ENCODE assay signal across 8 mouse cellular contexts in the genomic region with DNA sequence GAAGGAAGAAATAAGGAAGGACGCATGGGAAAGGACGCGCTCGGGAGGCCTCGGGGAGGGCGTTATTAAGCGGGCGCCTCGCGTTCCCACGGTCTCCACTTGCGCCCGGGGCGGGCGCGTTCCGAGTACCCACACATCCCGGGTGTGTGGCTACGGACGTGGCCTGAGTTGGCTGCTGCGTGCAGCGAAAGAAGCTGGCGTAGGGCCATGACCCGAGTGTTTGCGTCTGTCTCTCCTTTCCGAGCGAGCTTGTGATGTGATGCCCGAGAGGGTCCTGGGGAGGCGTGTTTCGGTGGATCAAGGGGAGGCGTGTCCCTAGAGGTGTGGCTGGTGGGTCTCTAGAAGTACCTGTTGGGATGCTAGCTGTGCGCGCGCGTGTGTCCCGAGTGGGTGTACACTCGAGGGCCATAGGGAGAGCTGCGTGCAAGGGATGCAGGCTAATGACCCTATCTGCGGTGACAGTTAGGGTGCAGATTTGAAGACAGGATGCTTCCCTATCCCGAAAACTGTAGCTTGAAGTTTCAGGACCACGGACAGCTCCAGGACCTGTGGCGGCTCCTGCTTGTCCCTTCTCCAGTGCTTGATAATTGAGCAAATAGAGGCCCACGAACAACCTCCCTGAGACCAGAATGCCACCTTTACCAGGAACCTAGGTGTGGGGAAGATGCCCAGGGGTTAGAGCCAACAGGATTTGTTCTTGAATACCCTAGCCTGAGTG. TPM values are rescaled to one million over a fixed set of nuclear protein-coding genes. Genes with fewer than 3 reads are reported as not detected.
DNase-seq lines count a peak whose midpoint lies in the region; ATAC-seq and TF ChIP-seq lines count a peak whose summit lies in the region.

No protein-coding gene starts in this region.

- H3K27ac ChIP-seq in left cerebral cortex, adult 2 months = peak overlapping the region; percentile 47
- H3K27ac ChIP-seq in heart, embryonic 10.5 days = no peak overlapping the region
- H3K27ac ChIP-seq in kidney, embryonic 15.5 days = no peak overlapping the region

- H3K4me3 ChIP-seq in left cerebral cortex, adult 2 months = peak overlapping the region; percentile 84
- H3K4me3 ChIP-seq in heart, embryonic 10.5 days = peak overlapping the region; percentile 76
- H3K4me3 ChIP-seq in kidney, embryonic 15.5 days (replicated peaks) = peak overlapping the region; percentile 59

- peaks cover 21% of the 10 kb centered on the region for H3K4me1 ChIP-seq in heart, embryonic 10.5 days
- H3K4me1 ChIP-seq in kidney, embryonic 15.5 days = peaks cover 19% of the 10 kb centered on the region

- intact Hi-C loops in left cerebral cortex, adult 2 months (cut with DNase I) = no loop called here
- intact Hi-C loops in left cerebral cortex, postnatal 25 days (cut with DNase I) = no loop called here

- H3K27me3 ChIP-seq in heart, embryonic 10.5 days (ENCODE audit: insufficient read depth, poor library complexity, severe bottlenecking) = peaks cover 71% of the 10 kb centered on the region
- peaks cover 70% of the 10 kb centered on the region for H3K27me3 ChIP-seq in kidney, embryonic 15.5 days

- H3K9me3 ChIP-seq in heart, embryonic 10.5 days = peaks cover 3% of the 10 kb centered on the region; the same call in 1 of the 2 replicates
- no peaks in the 10 kb centered on the region for H3K9me3 ChIP-seq in kidney, embryonic 15.5 days (replicated peaks)

- TF ChIP-seq CTCF in left cerebral cortex, adult 2 months (IDR thresholded peaks at IDR 0.05) = no peak

- no peak for DNase-seq in left cerebral cortex, adult 2 months (ENCODE audit: extremely low spot score in 1 of 2, low spot score in 2 of 2)
- DNase-seq in left cerebral cortex, adult 8-10 months (ENCODE audit: low spot score in 2 of 2) = no peak
- DNase-seq in cerebellum, postnatal 36 days = peak; percentile 51 to 58
- DNase-seq in heart, embryonic 10.5 days (ENCODE audit: low spot score) = peak; percentile 85
- peak; percentile 86 for DNase-seq in lung, postnatal 14 days
- peak; percentile 82 for DNase-seq in retina, embryonic 14.5 days (ENCODE audit: low spot score)
- DNase-seq in left cerebral cortex, postnatal 25 days (ENCODE audit: low spot score in 2 of 2) = no peak

- 0 out of 2 replicates have a peak, but pooled peaks have one; percentile 3 for ATAC-seq in kidney, embryonic 15.5 days (replicated peaks; ENCODE audit: low FRiP score)

- no peak overlapping the region for H3K9ac ChIP-seq in kidney, embryonic 15.5 days

- H3K36me3 ChIP-seq in heart, embryonic 10.5 days = no peaks in the 10 kb centered on the region
- H3K36me3 ChIP-seq in kidney, embryonic 15.5 days = no peaks in the 10 kb centered on the region

- H3K4me2 ChIP-seq in kidney, embryonic 15.5 days = peak overlapping the region; percentile 95

- 7% methylated on average over 43 of the region's 43 CpGs for WGBS in heart, embryonic 10.5 days
- 4% methylated on average over 43 of the region's 43 CpGs for WGBS in kidney, embryonic 15.5 days

RNA-seq across cellular contexts. Expression of a gene that starts 1.4 kb away (rescaled TPM):
- total RNA-seq in left cerebral cortex, adult 2 months (2021) = 100 to 1,000 TPM; 129 to 142 TPM
- 100 to 1,000 TPM; 162 to 182 (median 166) TPM for total RNA-seq in left cerebral cortex, adult 8-10 months (2022)
- not detected in 2 replicates for polyA plus RNA-seq in heart, embryonic 10.5 days (2016; fragmentation: Nextera tagmentation; extraction: Ambion mirVana)
- 0.05 and 0.19 TPM in 2 replicates for polyA plus RNA-seq in kidney, embryonic 15.5 days (2015; fragmentation: Nextera tagmentation; extraction: Ambion mirVana)
- total RNA-seq in left cerebral cortex, postnatal 25 days (2021) = 100 to 1,000 TPM; 111 to 123 TPM

RNA-seq across cellular contexts. Expression of a gene that starts 13.5 kb away (rescaled TPM):
- 100 to 1,000 TPM; 539 to 573 TPM for total RNA-seq in left cerebral cortex, adult 2 months (2021)
- 100 to 1,000 TPM; 545 to 609 (median 570) TPM for total RNA-seq in left cerebral cortex, adult 8-10 months (2022)
- polyA plus RNA-seq in heart, embryonic 10.5 days (2016; fragmentation: Nextera tagmentation; extraction: Ambion mirVana) = 1,251 and 1,319 TPM in 2 replicates
- 913 and 925 TPM in 2 replicates for polyA plus RNA-seq in kidney, embryonic 15.5 days (2015; fragmentation: Nextera tagmentation; extraction: Ambion mirVana)
- 100 to 1,000 TPM; 650 to 673 TPM for total RNA-seq in left cerebral cortex, postnatal 25 days (2021)

RNA-seq across cellular contexts. Expression of a gene that starts 28.6 kb away (rescaled TPM):
- 10 to 100 TPM; 45.1 to 51.6 TPM for total RNA-seq in left cerebral cortex, adult 2 months (2021)
- total RNA-seq in left cerebral cortex, adult 8-10 months (2022) = 10 to 100 TPM; 47.9 to 56.7 (median 51.6) TPM
- polyA plus RNA-seq in heart, embryonic 10.5 days (2016; fragmentation: Nextera tagmentation; extraction: Ambion mirVana) = 39.8 and 42.5 TPM in 2 replicates
- polyA plus RNA-seq in kidney, embryonic 15.5 days (2015; fragmentation: Nextera tagmentation; extraction: Ambion mirVana) = 43.7 and 54.4 TPM in 2 replicates
- total RNA-seq in left cerebral cortex, postnatal 25 days (2021) = 10 to 100 TPM; 42.1 to 45.7 TPM

RNA-seq across cellular contexts. Expression of a gene that starts 29.0 kb away (rescaled TPM):
- 1 to 10 TPM; 2.1 to 4.0 TPM for total RNA-seq in left cerebral cortex, adult 2 months (2021)
- total RNA-seq in left cerebral cortex, adult 8-10 months (2022) = 1 to 10 TPM; 2.2 to 3.6 (median 3.2) TPM
- 0.46 and 0.54 TPM in 2 replicates for polyA plus RNA-seq in heart, embryonic 10.5 days (2016; fragmentation: Nextera tagmentation; extraction: Ambion mirVana)
- polyA plus RNA-seq in kidney, embryonic 15.5 days (2015; fragmentation: Nextera tagmentation; extraction: Ambion mirVana) = 0.50 and 0.95 TPM in 2 replicates
- total RNA-seq in left cerebral cortex, postnatal 25 days (2021) = 1 to 10 TPM; 1.5 to 2.4 TPM

RNA-seq across cellular contexts. Expression of a gene that starts 35.8 kb away (rescaled TPM):
- 10 to 100 TPM; 80.7 to 84.8 TPM for total RNA-seq in left cerebral cortex, adult 2 months (2021)
- 10 to 100 TPM; 65.7 to 72.5 (median 70.4) TPM for total RNA-seq in left cerebral cortex, adult 8-10 months (2022)
- 188 and 215 TPM in 2 replicates for polyA plus RNA-seq in heart, embryonic 10.5 days (2016; fragmentation: Nextera tagmentation; extraction: Ambion mirVana)
- polyA plus RNA-seq in kidney, embryonic 15.5 days (2015; fragmentation: Nextera tagmentation; extraction: Ambion mirVana) = 88.4 and 100 TPM in 2 replicates
- 10 to 100 TPM; 75.9 to 78.0 TPM for total RNA-seq in left cerebral cortex, postnatal 25 days (2021)

Comparison
In these comparisons a context has a peak if more than half of its experiments do, and no peak if none do; other contexts are left out.
1. DNase-seq: peak in cerebellum, postnatal 36 days (2 of 2), heart, embryonic 10.5 days (single experiment), lung, postnatal 14 days (single experiment) and retina, embryonic 14.5 days (single experiment); none in left cerebral cortex, adult 2 months (0 of 2), left cerebral cortex, adult 8-10 months (0 of 2) and left cerebral cortex, postnatal 25 days (0 of 2).
2. Peak in every context shown above with its lines, with median percentiles within 50 percentile points of each other: H3K4me3 ChIP-seq.